ENCODE assay signal across 22 mouse cellular contexts in the genomic region with DNA sequence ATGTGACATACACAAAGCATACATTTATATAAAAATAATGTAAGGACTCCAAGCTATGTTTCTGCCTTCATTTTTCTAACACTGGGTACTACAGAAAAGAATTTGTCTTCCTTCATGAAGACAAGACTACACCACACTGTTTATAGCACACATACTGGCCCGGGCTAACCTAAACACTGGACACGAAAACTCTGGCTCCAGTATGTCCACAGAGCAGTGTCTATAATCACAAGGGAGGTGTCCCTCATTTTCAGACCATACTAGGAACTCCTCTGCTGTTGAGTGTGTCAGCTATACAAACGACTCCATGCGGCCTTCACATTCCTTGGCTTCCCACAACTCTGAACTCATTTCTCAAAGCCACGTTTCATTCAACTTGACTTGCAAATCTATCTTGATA.
"Had no signal": no experiment of that assay in that cellular context is flagged by ENCODE, and none has a peak within 500 bp of the region (broad histone marks: within the 10 kb centered on the region; RNA-seq: fewer than 3 reads in every experiment).

No protein-coding gene starts in this region.

- H3K4me2 ChIP-seq: liver, embryonic 12.5 days; lung, embryonic 14.5 days; midbrain, embryonic 11.5 days; midbrain, embryonic 13.5 days; midbrain, embryonic 15.5 days; neural tube, embryonic 13.5 days; neural tube, embryonic 15.5 days had no signal

- H3K9ac ChIP-seq: liver, embryonic 12.5 days; liver, embryonic 14.5 days; lung, embryonic 14.5 days; midbrain, embryonic 13.5 days; midbrain, embryonic 15.5 days; neural tube, embryonic 13.5 days; neural tube, embryonic 15.5 days had no signal

- ATAC-seq: liver, embryonic 12.5 days; midbrain, embryonic 13.5 days; midbrain, embryonic 15.5 days had no signal

- H3K4me3 ChIP-seq: liver, embryonic 12.5 days; megakaryocyte, embryonic 14.5 days; midbrain, embryonic 13.5 days; midbrain, embryonic 15.5 days; myocyte; neural tube, embryonic 13.5 days; neural tube, embryonic 15.5 days had no signal

- H3K27ac ChIP-seq: liver, embryonic 12.5 days; liver, embryonic 14.5 days; macrophage; midbrain, embryonic 13.5 days; midbrain, embryonic 15.5 days; neural tube, embryonic 13.5 days; neural tube, embryonic 15.5 days had no signal

- H3K27me3 ChIP-seq: liver, embryonic 12.5 days; megakaryocyte, embryonic 14.5 days; midbrain, embryonic 13.5 days; midbrain, embryonic 15.5 days; neural tube, embryonic 13.5 days; neural tube, embryonic 15.5 days had no signal

- H3K4me1 ChIP-seq: liver, embryonic 12.5 days; megakaryocyte, embryonic 14.5 days had no signal

- H3K9me3 ChIP-seq: midbrain, embryonic 13.5 days; midbrain, embryonic 15.5 days; neural tube, embryonic 13.5 days; neural tube, embryonic 15.5 days had no signal

- DNase-seq: lung, adult 18-20 months; lung, embryonic 14.5 days; lung, postnatal 10 days; lung, postnatal 36 days; retina, postnatal 1 day; right cerebral cortex, adult 18-20 months; right cerebral cortex, postnatal 25 days; right cerebral cortex, postnatal 4 days; spleen, adult 18-20 months; thymus, adult 18-20 months; thymus, postnatal 14 days; thymus, postnatal 36 days had no signal

- H3K36me3 ChIP-seq: liver, embryonic 12.5 days; midbrain, embryonic 13.5 days; midbrain, embryonic 15.5 days; neural tube, embryonic 15.5 days had no signal
